Mouse (Mus musculus) urinary bladder, adult 2 months (tissue): ENCODE data around the gene Olfr575. TPM values are rescaled to one million over a fixed set of nuclear protein-coding genes. Genes with fewer than 3 reads are reported as not detected.

ENCODE experiments used
- DNase-seq: peaks from one replicate; pipeline ENCODE4 v3.0.0; 2022; ENCODE audit warnings: low spot score
- polyA plus RNA-seq: library from polyadenylated mRNA; depleted of rRNA; stranded (reverse); fragments of >200 nt; gene quantifications from 2 replicates; pipeline ENCODE4 v1.2.3, GENCODE M21; 2012; rRNA removed

Olfr575 gene
- polyA plus RNA-seq: not detected in 2 replicates

- no peak for DNase-seq
Measured at GRCm38 (mm10) chr7:102958593-102958992, at the start of gene Olfr575. Gene Olfr575 (minus strand): TSS chr7:102958775.

- DNase-seq: no peak
Measured at GRCm38 (mm10) chr7:102989224-102989623, 30.6 kb upstream of the Olfr575 start, which contains the start of gene Olfr578. Gene Olfr578 (minus strand): TSS chr7:102989324.

GRCm38 (mm10) chr7:102975843-102976242 lies 17.3 kb upstream of the Olfr575 start, which contains the start of gene Olfr577:
Gene Olfr577 (minus strand): TSS chr7:102975943.
- no peak for DNase-seq

DNA sequence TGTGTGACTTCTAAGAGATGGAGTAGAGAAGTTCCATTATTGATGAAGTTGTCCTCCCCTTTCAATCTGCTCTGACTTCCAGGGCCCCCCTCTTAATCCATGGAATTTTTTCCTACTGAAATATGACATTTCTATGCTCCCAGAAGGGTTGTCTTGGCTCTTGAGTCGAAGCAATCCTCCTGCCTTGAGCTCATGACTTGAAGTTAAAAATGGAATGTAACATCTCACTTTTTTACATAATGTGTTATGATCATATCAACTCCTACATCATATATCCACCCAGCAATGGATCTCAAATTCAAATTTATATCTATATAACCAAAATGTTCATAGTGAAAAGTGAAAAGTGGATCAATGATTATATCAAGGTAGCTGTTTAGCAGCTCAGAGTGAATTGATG lies 15.8 kb upstream of the Olfr575 start:
- no peak for DNase-seq

DNA sequence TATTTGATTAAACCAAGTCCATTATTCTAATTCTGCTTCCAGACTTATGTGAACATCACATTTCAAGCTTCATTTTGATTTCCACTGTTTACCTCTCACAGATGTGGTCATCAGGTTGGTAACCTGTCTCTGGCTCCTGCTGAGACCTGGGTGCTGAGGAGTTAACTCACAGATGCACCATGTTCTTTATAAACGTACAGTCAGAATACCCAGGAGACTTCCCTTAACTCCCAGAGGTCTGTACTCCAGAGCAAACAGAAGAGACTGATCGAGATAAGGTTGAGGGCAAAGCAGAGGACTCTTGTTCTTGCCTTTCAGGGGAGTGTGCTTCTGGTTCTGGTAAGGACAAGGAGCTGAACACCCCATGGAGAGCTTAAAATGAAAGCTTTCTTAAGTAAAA lies 3.8 kb upstream of the Olfr575 start, which contains the start of gene Olfr576:
TSS of gene Olfr576 (plus strand) at position 301 of the 400 bp plus-strand sequence.
- DNase-seq: no peak

DNA sequence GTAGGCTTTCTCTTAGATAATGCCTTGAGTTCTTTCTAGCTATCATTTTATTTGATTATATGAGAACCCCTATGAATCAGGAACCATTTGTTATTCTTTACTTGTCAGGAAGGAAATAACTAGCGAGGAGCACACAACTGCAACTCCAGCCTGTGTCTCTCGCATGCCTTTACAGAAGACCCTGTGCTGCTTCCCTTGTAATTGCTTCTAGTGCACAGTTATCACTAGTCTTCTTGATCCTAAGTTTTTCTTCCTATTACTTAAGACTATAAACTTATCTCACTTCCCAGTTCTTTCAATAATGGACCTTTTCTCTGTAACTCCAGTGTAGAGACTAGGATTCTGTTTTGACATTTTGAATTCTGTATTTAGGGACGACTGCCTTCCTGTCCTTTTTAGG lies 438 bp downstream of the Olfr575 start:
- no peak for DNase-seq

DNA sequence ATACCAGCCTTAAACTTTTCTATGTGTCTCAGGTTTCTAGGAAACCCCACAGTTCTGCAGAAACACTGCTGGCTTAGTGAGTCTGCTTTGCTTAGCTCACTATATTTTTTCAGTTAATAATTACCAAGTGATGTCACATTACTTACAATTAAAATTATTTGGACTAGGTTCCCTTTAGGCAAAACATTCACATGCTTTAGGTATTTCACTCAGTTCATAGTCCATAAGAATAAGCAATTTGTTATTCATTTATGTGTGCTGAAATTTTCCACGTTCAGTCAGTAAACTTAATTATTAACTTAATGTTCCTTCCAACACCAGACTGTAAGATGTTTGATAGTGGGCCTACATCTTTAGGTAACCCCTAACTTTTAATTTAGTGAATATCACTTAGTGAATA lies 7.8 kb downstream of the Olfr575 start:
- DNase-seq: no peak

DNA sequence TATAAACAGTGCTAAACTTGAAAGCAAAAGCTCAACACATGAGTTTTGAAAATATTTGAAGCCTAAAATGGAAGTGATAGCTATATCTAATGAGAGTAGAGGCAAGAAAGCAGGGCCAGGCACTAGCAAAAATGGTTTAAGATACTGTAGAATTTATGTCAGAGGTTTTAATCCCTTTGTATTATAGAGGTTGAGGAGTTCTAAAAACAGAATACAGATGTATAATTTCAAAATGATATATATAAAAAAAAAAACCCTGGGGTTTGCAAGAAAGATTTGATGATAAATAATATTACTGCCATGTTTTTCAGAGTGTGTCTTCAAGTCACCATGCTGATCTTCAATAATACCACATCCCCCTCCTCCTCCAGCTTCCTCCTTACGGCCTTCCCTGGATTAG lies 10.4 kb downstream of the Olfr575 start, which contains the start of gene Olfr574:
TSS of gene Olfr574 (plus strand) at position 301 of the 400 bp plus-strand sequence.
- no peak for DNase-seq

GRCm38 (mm10) chr7:102943417-102943816 lies 15.2 kb downstream of the Olfr575 start:
- no peak for DNase-seq

GRCm38 (mm10) chr7:102942475-102942874 lies 16.1 kb downstream of the Olfr575 start, which contains the start of gene Olfr573-ps1:
Gene Olfr573-ps1 (minus strand): TSS chr7:102942575.
- no peak for DNase-seq

DNA sequence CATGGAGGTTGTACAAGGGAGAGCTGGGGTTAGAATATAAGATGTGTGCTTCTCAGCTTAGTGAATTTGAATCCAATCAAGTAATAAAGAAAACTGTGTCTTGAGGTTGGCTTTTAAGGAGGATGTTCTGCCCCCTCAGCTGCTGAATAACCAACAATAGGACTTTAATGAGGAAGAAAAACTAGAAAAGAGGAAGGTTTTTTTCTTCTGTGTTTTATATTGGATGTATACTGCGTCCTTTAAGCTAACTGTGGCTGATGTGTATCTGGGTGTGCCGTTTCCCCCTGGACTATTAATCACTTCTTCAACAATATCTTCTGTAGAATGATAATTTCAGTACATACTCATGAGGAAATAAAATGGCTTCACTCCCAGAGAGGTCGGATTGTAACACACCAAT lies 31.5 kb downstream of the Olfr575 start:
- DNase-seq: no peak

DNA sequence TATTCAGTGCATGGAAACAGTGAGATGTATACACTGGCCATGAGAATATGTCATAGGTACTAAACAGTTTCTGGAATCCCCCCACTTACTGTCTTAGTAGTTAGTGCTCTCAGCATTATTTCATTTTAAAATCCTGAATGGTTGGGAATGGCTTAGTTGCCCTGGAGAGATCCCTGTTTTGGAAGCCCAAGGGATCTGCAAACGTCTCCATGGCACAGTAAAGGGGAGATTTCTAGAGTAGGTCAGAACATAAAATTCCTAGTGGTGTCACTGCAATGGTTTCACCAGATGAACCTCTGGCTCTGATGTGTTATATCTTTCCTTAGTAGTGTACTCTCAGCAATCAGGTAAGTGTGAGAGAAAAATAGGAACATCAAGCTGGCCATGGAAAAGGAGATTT lies 34.5 kb downstream of the Olfr575 start, which contains the start of gene Olfr572:
TSS of gene Olfr572 (plus strand) at position 301 of the 400 bp plus-strand sequence.
- DNase-seq: no peak

- no peak for DNase-seq
Measured at GRCm38 (mm10) chr7:102919632-102920031, 38.9 kb downstream of the Olfr575 start.

- DNase-seq: no peak
Measured at GRCm38 (mm10) chr7:102917032-102917875, 41.3 kb downstream of the Olfr575 start, which contains the start of gene Olfr571. Gene Olfr571 (minus strand): TSS chr7:102917536.

GRCm38 (mm10) chr7:102916405-102916804 lies 42.2 kb downstream of the Olfr575 start:
- DNase-seq: no peak

DNA sequence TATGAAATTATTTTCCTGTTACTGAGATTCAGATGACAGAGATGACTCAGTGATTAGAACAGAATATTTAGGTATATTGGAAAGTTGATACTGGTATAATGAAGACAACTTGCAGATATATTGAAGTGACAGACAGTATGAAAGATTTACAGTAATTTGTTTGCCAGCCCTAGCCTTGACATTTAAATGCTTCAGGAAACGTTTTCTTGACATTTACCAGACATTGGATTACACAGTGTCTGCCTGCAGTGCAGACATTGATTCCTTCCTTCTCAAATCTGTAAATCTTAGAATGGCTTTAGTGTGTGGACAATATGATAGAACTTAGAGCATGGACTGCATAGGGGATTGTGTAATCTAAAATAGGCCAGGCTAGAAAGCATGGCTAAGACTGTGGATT lies 43.3 kb downstream of the Olfr575 start:
- DNase-seq: no peak

Other genes starting within 250 kb of the Olfr575 start
- gene Olfr33, start 239.7 kb downstream of the Olfr575 start, polyA plus RNA-seq: not detected in 2 replicates
- not detected in 2 replicates for gene Olfr559, start 231.3 kb downstream of the Olfr575 start, polyA plus RNA-seq
- gene Olfr560, start 199.4 kb downstream of the Olfr575 start, polyA plus RNA-seq: 0.03 TPM in 1 of 2 replicates, not detected in the other
- 1.0 and 1.4 TPM in 2 replicates for gene Olfr78, start 199.3 kb downstream of the Olfr575 start, polyA plus RNA-seq
- gene Olfr561, start 187.6 kb downstream of the Olfr575 start, polyA plus RNA-seq: not detected in 2 replicates
- gene Olfr564, start 155.3 kb downstream of the Olfr575 start, polyA plus RNA-seq: not detected in 2 replicates
- not detected in 2 replicates for gene Olfr566, start 100.0 kb downstream of the Olfr575 start, polyA plus RNA-seq
- not detected in 2 replicates for gene Olfr568, start 81.7 kb downstream of the Olfr575 start, polyA plus RNA-seq
- gene Olfr569, start 67.9 kb downstream of the Olfr575 start, polyA plus RNA-seq: not detected in 2 replicates
- gene Olfr570, start 64.2 kb downstream of the Olfr575 start, polyA plus RNA-seq: not detected in 2 replicates
- not detected in 2 replicates for gene Olfr571, start 41.2 kb downstream of the Olfr575 start, polyA plus RNA-seq
- not detected in 2 replicates for gene Olfr572, start 34.4 kb downstream of the Olfr575 start, polyA plus RNA-seq
- not detected in 2 replicates for gene Olfr573-ps1, start 16.2 kb downstream of the Olfr575 start, polyA plus RNA-seq
- gene Olfr574, start 10.3 kb downstream of the Olfr575 start, polyA plus RNA-seq: not detected in 2 replicates
- not detected in 2 replicates for gene Olfr576, start 3.9 kb upstream of the Olfr575 start, polyA plus RNA-seq
- gene Olfr577, start 17.2 kb upstream of the Olfr575 start, polyA plus RNA-seq: not detected in 2 replicates
- gene Olfr578, start 30.5 kb upstream of the Olfr575 start, polyA plus RNA-seq: not detected in 2 replicates
- not detected in 2 replicates for gene Olfr582, start 79.2 kb upstream of the Olfr575 start, polyA plus RNA-seq
- not detected in 2 replicates for gene Olfr583, start 92.5 kb upstream of the Olfr575 start, polyA plus RNA-seq
- gene Olfr584, start 123.1 kb upstream of the Olfr575 start, polyA plus RNA-seq: not detected in 2 replicates
- not detected in 2 replicates for gene Olfr585, start 138.9 kb upstream of the Olfr575 start, polyA plus RNA-seq
- not detected in 2 replicates for gene Olfr586, start 166.9 kb upstream of the Olfr575 start, polyA plus RNA-seq
- not detected in 2 replicates for gene Olfr588-ps1, start 182.1 kb upstream of the Olfr575 start, polyA plus RNA-seq
- not detected in 2 replicates for gene Olfr589, start 197.6 kb upstream of the Olfr575 start, polyA plus RNA-seq
- not detected in 2 replicates for gene Olfr591, start 219.6 kb upstream of the Olfr575 start, polyA plus RNA-seq
- gene Olfr592, start 226.0 kb upstream of the Olfr575 start, polyA plus RNA-seq: not detected in 2 replicates